Mouse (Mus musculus): Measurements from ENCODE around the gene Serpina3m.
"Not testable (repeated sequence)": the region's sequence is repeated elsewhere in the genome, so short reads cannot be mapped to it uniquely, and the experiment has no call there.

DNA sequence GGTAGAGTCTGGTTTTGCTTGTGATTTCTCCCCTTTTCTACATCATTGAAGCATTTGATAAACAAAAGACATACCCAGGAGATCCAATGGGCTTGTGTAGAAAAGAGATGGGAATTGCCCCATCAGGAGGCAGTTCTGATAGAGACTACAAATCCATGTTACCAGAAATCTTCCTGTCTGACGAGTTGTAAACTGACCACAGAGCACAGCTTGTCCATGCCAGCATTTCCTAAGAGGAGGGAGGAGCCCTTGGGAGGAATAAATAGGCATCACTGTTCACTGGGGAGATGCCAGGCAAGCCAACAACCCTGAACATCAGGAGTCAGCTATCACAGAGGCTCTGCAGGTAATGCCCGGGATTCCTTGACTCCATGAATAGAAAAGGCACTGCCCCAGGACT lies 48.6 kb downstream of the Serpina3m start:
- TF ChIP-seq CTCF (conservative IDR thresholded peaks at IDR 0.05; ENCODE audit: low read length); NANOG (IDR thresholded peaks at IDR 0.05; ENCODE audit: borderline replicate concordance, low read length): not testable (repeated sequence)

Data from E14TG2a.4 (cell line).